Mouse (Mus musculus) c-Kit-positive CD71-negative TER-119-negative erythroid progenitor cells, embryonic 14.5 days (primary cell): Measurements from ENCODE around the gene Gm6899.

Source experiments
- DNase-seq: peaks from one replicate; pipeline ENCODE4 v3.0.0-alpha.2; 2013; ENCODE audit warnings: low read depth

Gm6899 gene

GRCm38 (mm10) chr11:26642141-26642540 lies 49.1 kb downstream of the Gm6899 start:
- no peak for DNase-seq
